Mouse (Mus musculus) heart, postnatal 0 days (tissue): ENCODE results near the gene Zfp346. TPM values are rescaled to one million over a fixed set of nuclear protein-coding genes. Genes with fewer than 3 reads are reported as not detected.

Experiments used
- ATAC-seq: fragments of 200-750 bp; cut with Nextera tagmentation; 2 replicates; pipeline ENCODE4 v1.8.0; 2017; ENCODE audit warnings: low read depth, moderate number of reproducible peaks, moderate library complexity; ENCODE audit not compliant: insufficient read depth
- DNase-seq: peaks from one replicate; pipeline ENCODE4 v3.0.0-alpha.2; 2016; ENCODE audit warnings: low spot score
- H3K27ac ChIP-seq: fragments of 300-500 bp; sonication (generic); 2 replicates; pipeline ENCODE4 v1.5.1; 2014; ENCODE audit warnings: low read depth, mild to moderate bottlenecking
- H3K27me3 ChIP-seq: fragments of 300-500 bp; sonication (generic); 2 replicates; pipeline ENCODE4 v1.6.1; 2014; ENCODE audit warnings: low read length, mixed read lengths; ENCODE audit not compliant: control insufficient read depth, insufficient read depth
- H3K36me3 ChIP-seq: fragments of 300-500 bp; sonication (generic); replicated peaks from 2 replicates; pipeline ENCODE4 v1.6.1; 2014; ENCODE audit warnings: low read length, mixed read lengths; ENCODE audit not compliant: control insufficient read depth, insufficient read depth
- H3K4me1 ChIP-seq: fragments of 300-500 bp; sonication (generic); 2 replicates; pipeline ENCODE4 v1.6.1; 2014; ENCODE audit warnings: antibody characterized with exemption; ENCODE audit not compliant: control insufficient read depth, insufficient read depth
- H3K4me2 ChIP-seq: fragments of 300-500 bp; sonication (generic); 2 replicates; pipeline ENCODE4 v1.6.1; 2014; ENCODE audit warnings: low read depth, mild to moderate bottlenecking, low read length, moderate library complexity
- H3K4me3 ChIP-seq: fragments of 300-500 bp; sonication (generic); 2 replicates; pipeline ENCODE4 v1.5.1; 2014; ENCODE audit warnings: low read depth, low read length
- H3K9ac ChIP-seq: fragments of 300-500 bp; sonication (generic); replicated peaks from 2 replicates; pipeline ENCODE4 v1.6.1; 2014; ENCODE audit warnings: low read depth, low read length, mixed read lengths
- H3K9me3 ChIP-seq: fragments of 300-500 bp; sonication (generic); replicated peaks from 2 replicates; pipeline ENCODE4 v1.6.1; 2016; ENCODE audit warnings: low read length; ENCODE audit not compliant: control insufficient read depth
- CTCF ChIP-seq: IDR thresholded peaks from 2 replicates; pipeline ENCODE4 v1.5.1; 2016; ENCODE audit warnings: antibody characterized with exemption, control low read depth, low read depth
- EP300 ChIP-seq: IDR thresholded peaks from 2 replicates; pipeline ENCODE4 v1.6.1; 2016; ENCODE audit warnings: antibody characterized with exemption, low read depth
- WGBS: fragments of 180-500 bp; shearing (Covaris S2); extraction: QIAGEN DNeasy Blood & Tissue Kit; methylation state at CpG from one replicate; pipeline ENCODE4 v1.1.7; 2014; 5-methylcytosine and 5-hydroxymethylcytosine counted together
- polyA plus RNA-seq: library from polyadenylated mRNA; unstranded; fragments of >200 nt; fragmentation: Nextera tagmentation; extraction: Ambion mirVana; gene quantifications from 2 replicates; pipeline ENCODE4 v1.2.1, GENCODE M21; 2015
- total RNA-seq: library from RNA; depleted of rRNA; stranded (reverse); fragments of >200 nt; gene quantifications from 2 replicates; pipeline ENCODE4 v1.2.3, GENCODE M21; 2014; ENCODE audit warnings: low replicate concordance

The Zfp346 gene
- total and polyA plus RNA-seq, 2 experiments from 2014 or later, result 11.7 to 21.0 TPM

DNA sequence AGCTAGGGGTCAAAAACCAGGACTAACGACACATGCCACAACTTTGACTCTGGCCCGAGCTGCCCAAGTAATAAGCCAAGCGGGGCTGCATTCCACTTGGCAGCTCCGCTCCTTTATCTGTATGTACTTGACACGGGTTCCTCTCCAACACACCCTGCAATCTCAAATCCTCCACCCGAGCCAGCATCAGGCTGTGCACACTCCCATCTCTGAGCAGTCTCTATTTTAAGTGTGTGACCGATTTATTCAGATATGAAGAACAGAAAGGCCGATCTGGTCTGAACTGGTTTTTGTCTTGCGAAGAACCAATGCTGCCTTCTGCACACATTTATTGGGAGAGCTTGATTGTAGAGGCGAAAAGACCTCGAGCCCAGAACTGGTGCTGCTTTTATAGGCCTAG, 3.5 kb upstream of the Zfp346 start:
- Histone ChIP-seq H3K4me3 (no peak overlapping the region), H3K36me3 (no peaks in the 10 kb centered on the region), H3K9me3 (no peaks in the 10 kb centered on the region), H3K4me2 (no peak overlapping the region), H3K9ac (no peak overlapping the region), H3K27me3 (no peaks in the 10 kb centered on the region), H3K4me1 (peaks cover 16% of the 10 kb centered on the region), H3K27ac (peak overlapping the region; percentile 52)
- DNase-seq (no peak), ATAC-seq (no peak)
- WGBS, result 47% methylated on average over 11 of the region's 11 CpGs
- no peak for TF ChIP-seq EP300
- no peak for TF ChIP-seq CTCF

GRCm38 (mm10) chr13:55102366-55102765, 2.7 kb upstream of the Zfp346 start:
- H3K4me1 ChIP-seq, result peaks cover 23% of the 10 kb centered on the region
- DNase-seq (no peak), ATAC-seq (no peak)
- TF ChIP-seq EP300, result no peak
- no peak overlapping the region for H3K4me2 ChIP-seq
- H3K27me3 ChIP-seq, result no peaks in the 10 kb centered on the region
- H3K36me3 ChIP-seq, result no peaks in the 10 kb centered on the region
- 88% methylated on average over 3 of the region's 3 CpGs for WGBS
- no peak overlapping the region for H3K4me3 ChIP-seq
- no peak overlapping the region for H3K9ac ChIP-seq
- H3K27ac ChIP-seq, result no peak overlapping the region
- H3K9me3 ChIP-seq, result no peaks in the 10 kb centered on the region

GRCm38 (mm10) chr13:55103351-55103750, 1.8 kb upstream of the Zfp346 start:
- Histone ChIP-seq H3K4me1 (peaks cover 25% of the 10 kb centered on the region), H3K27me3 (no peaks in the 10 kb centered on the region), H3K4me3 (no peak overlapping the region), H3K9ac (no peak overlapping the region), H3K27ac (no peak overlapping the region), H3K4me2 (no peak overlapping the region), H3K9me3 (no peaks in the 10 kb centered on the region), H3K36me3 (peaks cover 5% of the 10 kb centered on the region; the same call in 1 of the 2 replicates)
- no peak for TF ChIP-seq EP300
- no peak for TF ChIP-seq CTCF
- no peak for ATAC-seq
- WGBS, result 55% methylated on average over 2 of the region's 2 CpGs
- DNase-seq, result no peak

- H3K36me3 ChIP-seq, result peaks cover 9% of the 10 kb centered on the region; the same call in 1 of the 2 replicates
- no peaks in the 10 kb centered on the region for H3K27me3 ChIP-seq
- H3K4me1 ChIP-seq, result peaks cover 18% of the 10 kb centered on the region
- DNase-seq, result peak; percentile 13
- H3K9ac ChIP-seq, result peak overlapping the region; percentile 72
- TF ChIP-seq CTCF, result no peak
- no peak for TF ChIP-seq EP300
- WGBS, result 12% methylated on average over 8 of the region's 8 CpGs
- H3K9me3 ChIP-seq, result no peaks in the 10 kb centered on the region
- H3K4me3 ChIP-seq, result peak overlapping the region; percentile 76
- peak overlapping the region; percentile 81 for H3K27ac ChIP-seq
- peak overlapping the region; percentile 83 for H3K4me2 ChIP-seq
- no peak for ATAC-seq
Measured at GRCm38 (mm10) chr13:55105953-55106691, 1.0 kb downstream of the Zfp346 start.

- Histone ChIP-seq H3K27ac (peak overlapping the region; percentile 92), H3K36me3 (peaks cover 9% of the 10 kb centered on the region; the same call in 1 of the 2 replicates), H3K4me1 (peaks cover 18% of the 10 kb centered on the region), H3K27me3 (no peaks in the 10 kb centered on the region), H3K9ac (no peak overlapping the region; the same call in none of the 2 replicates), H3K9me3 (no peaks in the 10 kb centered on the region), H3K4me3 (no peak overlapping the region), H3K4me2 (no peak overlapping the region; the same call in 1 of the 2 replicates)
- 57% methylated on average over 4 of the region's 4 CpGs for WGBS
- no peak for ATAC-seq
- no peak for DNase-seq
- TF ChIP-seq CTCF, result no peak
- no peak for TF ChIP-seq EP300
Measured at GRCm38 (mm10) chr13:55107116-55107515, 2.0 kb downstream of the Zfp346 start.

GRCm38 (mm10) chr13:55107694-55108093, 2.6 kb downstream of the Zfp346 start:
- no peak overlapping the region; the same call in 1 of the 2 replicates for H3K4me2 ChIP-seq
- H3K9me3 ChIP-seq, result no peaks in the 10 kb centered on the region
- H3K4me3 ChIP-seq, result no peak overlapping the region
- DNase-seq (peak; percentile 78), ATAC-seq (peak; percentile 82)
- H3K4me1 ChIP-seq, result peaks cover 18% of the 10 kb centered on the region
- peak overlapping the region; percentile 92 for H3K27ac ChIP-seq
- H3K36me3 ChIP-seq, result peaks cover 12% of the 10 kb centered on the region; the same call in 1 of the 2 replicates
- no peak for TF ChIP-seq CTCF
- peak; percentile 93 for TF ChIP-seq EP300
- no peaks in the 10 kb centered on the region for H3K27me3 ChIP-seq
- no peak overlapping the region; the same call in 1 of the 2 replicates for H3K9ac ChIP-seq
- 25% methylated on average over 8 of the region's 8 CpGs for WGBS
